Mouse (Mus musculus) heart, embryonic 13.5 days (tissue): ENCODE results near the gene Dqx1. TPM values are rescaled to one million over a fixed set of nuclear protein-coding genes. Genes with fewer than 3 reads are reported as not detected.

Experiments used
- ATAC-seq: fragments of 200-750 bp; cut with Nextera tagmentation; 2 replicates; pipeline ENCODE4 v1.8.0; 2017; ENCODE audit warnings: moderate TSS enrichment; ENCODE audit not compliant: insufficient number of reproducible peaks, low FRiP score, low TSS enrichment; ENCODE audit errors: extremely low read depth
- H3K27ac ChIP-seq: fragments of 300-500 bp; sonication (generic); replicated peaks from 2 replicates; pipeline ENCODE4 v1.5.1; 2015; ENCODE audit warnings: moderate library complexity, mild to moderate bottlenecking, inconsistent platforms
- H3K27me3 ChIP-seq: fragments of 300-500 bp; sonication (generic); replicated peaks from 2 replicates; pipeline ENCODE4 v1.6.1; 2015; ENCODE audit warnings: mild to moderate bottlenecking, inconsistent platforms
- H3K36me3 ChIP-seq: fragments of 300-500 bp; sonication (generic); 2 replicates; pipeline ENCODE4 v1.6.1; 2015; ENCODE audit warnings: mild to moderate bottlenecking, inconsistent platforms
- H3K4me1 ChIP-seq: fragments of 300-500 bp; sonication (generic); 2 replicates; pipeline ENCODE4 v1.6.1; 2015; ENCODE audit warnings: inconsistent platforms
- H3K4me2 ChIP-seq: fragments of 300-500 bp; sonication (generic); 2 replicates; pipeline ENCODE4 v1.6.1; 2015; ENCODE audit warnings: inconsistent platforms, mild to moderate bottlenecking, moderate library complexity
- H3K4me3 ChIP-seq: fragments of 300-500 bp; sonication (generic); 2 replicates; pipeline ENCODE4 v1.5.1; 2015; ENCODE audit warnings: moderate library complexity, mild to moderate bottlenecking, inconsistent platforms
- H3K9ac ChIP-seq: fragments of 300-500 bp; sonication (generic); 2 replicates; pipeline ENCODE4 v1.6.1; 2015; ENCODE audit warnings: inconsistent platforms, mild to moderate bottlenecking, moderate library complexity
- H3K9me3 ChIP-seq: fragments of 300-500 bp; sonication (generic); 2 replicates; pipeline ENCODE4 v1.6.1; 2016; ENCODE audit warnings: inconsistent platforms
- WGBS: fragments of 180-500 bp; shearing (Covaris S2); methylation state at CpG from one replicate; pipeline ENCODE4 v1.1.7; 2015; ENCODE audit warnings: mixed read lengths; 5-methylcytosine and 5-hydroxymethylcytosine counted together
- polyA plus RNA-seq: library from polyadenylated mRNA; unstranded; fragments of >200 nt; fragmentation: Nextera tagmentation; extraction: Ambion mirVana; gene quantifications from 2 replicates; pipeline ENCODE4 v1.2.1, GENCODE M21; 2015

Dqx1 gene
- 0.41 and 0.62 TPM in 2 replicates for polyA plus RNA-seq

GRCm38 (mm10) chr6:83057790-83058189 lies at the start of gene Dqx1:
TSS of gene Dqx1 (plus strand) at chr6:83057844.
- 57% methylated on average over 3 of the region's 3 CpGs for WGBS
- H3K27ac ChIP-seq = no peak within 1 kb of the TSS
- no peak for ATAC-seq

GRCm38 (mm10) chr6:83008659-83009058 lies 49.0 kb upstream of the Dqx1 start:
- Histone ChIP-seq H3K4me3 (no peak overlapping the region), H3K4me2 (no peak overlapping the region), H3K9me3 (no peaks in the 10 kb centered on the region), H3K9ac (no peak overlapping the region), H3K36me3 (no peaks in the 10 kb centered on the region), H3K27me3 (peaks cover 3% of the 10 kb centered on the region), H3K27ac (no peak overlapping the region), H3K4me1 (peaks cover 27% of the 10 kb centered on the region)
- no peak for ATAC-seq
- 65% methylated on average over 3 of the region's 3 CpGs for WGBS

More at GRCm38 (mm10) chr6:83057790-83058189, at the start of gene Dqx1:
- H3K9ac ChIP-seq = no peak within 1 kb of the TSS
- peaks cover 21% of the 10 kb centered on the region for H3K4me1 ChIP-seq
- H3K36me3 ChIP-seq = peaks cover 24% of the 10 kb centered on the region
- no peak within 1 kb of the TSS for H3K4me3 ChIP-seq
- H3K9me3 ChIP-seq = no peaks in the 10 kb centered on the region
- peaks cover 43% of the 10 kb centered on the region for H3K27me3 ChIP-seq
- no peak within 1 kb of the TSS for H3K4me2 ChIP-seq

- Histone ChIP-seq H3K9me3 (no peaks in the 10 kb centered on the region), H3K4me2 (peak overlapping the region; percentile 12; the same call in 1 of the 2 replicates), H3K36me3 (no peaks in the 10 kb centered on the region), H3K27me3 (peaks cover 3% of the 10 kb centered on the region), H3K4me1 (peaks cover 19% of the 10 kb centered on the region), H3K27ac (no peak overlapping the region), H3K9ac (no peak overlapping the region), H3K4me3 (no peak overlapping the region)
- ATAC-seq = no peak
- 48% methylated on average over 7 of the region's 7 CpGs for WGBS
Measured at GRCm38 (mm10) chr6:83010010-83010409, 47.6 kb upstream of the Dqx1 start.

- no peak overlapping the region for H3K9ac ChIP-seq
- no peak overlapping the region for H3K4me2 ChIP-seq
- no peak overlapping the region for H3K4me3 ChIP-seq
- no peaks in the 10 kb centered on the region for H3K9me3 ChIP-seq
- no peak overlapping the region for H3K27ac ChIP-seq
- no peak for ATAC-seq
- 79% methylated on average over 7 of the region's 7 CpGs for WGBS
- H3K4me1 ChIP-seq = peaks cover 16% of the 10 kb centered on the region
- peaks cover 5% of the 10 kb centered on the region for H3K27me3 ChIP-seq
- H3K36me3 ChIP-seq = no peaks in the 10 kb centered on the region
Measured at GRCm38 (mm10) chr6:83011255-83011654, 46.4 kb upstream of the Dqx1 start.

- no peaks in the 10 kb centered on the region for H3K36me3 ChIP-seq
- no peak overlapping the region for H3K9ac ChIP-seq
- no peaks in the 10 kb centered on the region for H3K9me3 ChIP-seq
- no peak for ATAC-seq
- H3K27ac ChIP-seq = no peak overlapping the region
- H3K4me2 ChIP-seq = no peak overlapping the region
- H3K27me3 ChIP-seq = peaks cover 5% of the 10 kb centered on the region
- peaks cover 18% of the 10 kb centered on the region for H3K4me1 ChIP-seq
- H3K4me3 ChIP-seq = no peak overlapping the region
- WGBS = 62% methylated on average over 6 of the region's 6 CpGs
Measured at GRCm38 (mm10) chr6:83011756-83012155, 45.9 kb upstream of the Dqx1 start.

GRCm38 (mm10) chr6:83013444-83013843 lies 44.2 kb upstream of the Dqx1 start:
- no peak for ATAC-seq
- no peaks in the 10 kb centered on the region for H3K9me3 ChIP-seq
- WGBS = 85% methylated on average over 5 of the region's 5 CpGs
- H3K9ac ChIP-seq = no peak overlapping the region
- no peaks in the 10 kb centered on the region for H3K36me3 ChIP-seq
- peaks cover 5% of the 10 kb centered on the region for H3K27me3 ChIP-seq
- H3K27ac ChIP-seq = no peak overlapping the region
- H3K4me1 ChIP-seq = peaks cover 29% of the 10 kb centered on the region
- H3K4me2 ChIP-seq = no peak overlapping the region
- no peak overlapping the region for H3K4me3 ChIP-seq

GRCm38 (mm10) chr6:83014482-83015466 lies 42.9 kb upstream of the Dqx1 start:
- ATAC-seq = peak; percentile 88
- Histone ChIP-seq H3K9me3 (no peaks in the 10 kb centered on the region), H3K4me2 (peak overlapping the region; percentile 16; the same call in 1 of the 2 replicates), H3K27ac (peak overlapping the region; percentile 65), H3K4me1 (peaks cover 27% of the 10 kb centered on the region), H3K27me3 (peaks cover 5% of the 10 kb centered on the region), H3K4me3 (no peak overlapping the region), H3K36me3 (no peaks in the 10 kb centered on the region), H3K9ac (no peak overlapping the region)
- 37% methylated on average over 12 of the region's 12 CpGs for WGBS

GRCm38 (mm10) chr6:83015749-83016148 lies 41.9 kb upstream of the Dqx1 start:
- Histone ChIP-seq H3K9ac (no peak overlapping the region), H3K27me3 (peaks cover 5% of the 10 kb centered on the region), H3K27ac (no peak overlapping the region), H3K9me3 (no peaks in the 10 kb centered on the region), H3K4me2 (no peak overlapping the region), H3K36me3 (no peaks in the 10 kb centered on the region), H3K4me3 (no peak overlapping the region), H3K4me1 (peaks cover 23% of the 10 kb centered on the region)
- ATAC-seq = no peak
- WGBS = 79% methylated on average over 2 of the region's 2 CpGs

- Histone ChIP-seq H3K9me3 (no peaks in the 10 kb centered on the region), H3K4me1 (peaks cover 23% of the 10 kb centered on the region), H3K4me2 (no peak overlapping the region), H3K36me3 (no peaks in the 10 kb centered on the region), H3K4me3 (no peak overlapping the region), H3K27me3 (peaks cover 5% of the 10 kb centered on the region), H3K27ac (peak overlapping the region; percentile 36), H3K9ac (no peak overlapping the region)
- no peak for ATAC-seq
- 16% methylated on average over 3 of the region's 3 CpGs for WGBS
Measured at GRCm38 (mm10) chr6:83017190-83017589, 40.5 kb upstream of the Dqx1 start.

GRCm38 (mm10) chr6:83019044-83019443 lies 38.6 kb upstream of the Dqx1 start:
- no peak overlapping the region for H3K4me3 ChIP-seq
- no peak overlapping the region for H3K9ac ChIP-seq
- no peaks in the 10 kb centered on the region for H3K9me3 ChIP-seq
- 59% methylated on average over 3 of the region's 3 CpGs for WGBS
- no peaks in the 10 kb centered on the region for H3K36me3 ChIP-seq
- peaks cover 21% of the 10 kb centered on the region for H3K4me1 ChIP-seq
- H3K27me3 ChIP-seq = peaks cover 8% of the 10 kb centered on the region; the same call in 1 of the 2 replicates
- no peak for ATAC-seq
- no peak overlapping the region for H3K4me2 ChIP-seq
- H3K27ac ChIP-seq = no peak overlapping the region

- peaks cover 10% of the 10 kb centered on the region; the same call in 1 of the 2 replicates for H3K27me3 ChIP-seq
- no peaks in the 10 kb centered on the region for H3K9me3 ChIP-seq
- no peak overlapping the region for H3K4me2 ChIP-seq
- WGBS = 77% methylated on average over 6 of the region's 6 CpGs
- H3K4me3 ChIP-seq = no peak overlapping the region
- no peaks in the 10 kb centered on the region for H3K36me3 ChIP-seq
- peaks cover 15% of the 10 kb centered on the region for H3K4me1 ChIP-seq
- ATAC-seq = no peak
- no peak overlapping the region for H3K27ac ChIP-seq
- H3K9ac ChIP-seq = no peak overlapping the region
Measured at GRCm38 (mm10) chr6:83020121-83020520, 37.5 kb upstream of the Dqx1 start.
